Mouse (Mus musculus) brain, embryonic 18.5 days (tissue): ENCODE measurements at regions not wholly inside any gene's neighbourhood (a gene's known extent, or its start where the extent isn't known, plus 50 kb on each side); places are given as distances from the start of the nearest gene placed in this dataset.

Source experiments
- DNase-seq: peaks from one replicate; pipeline ENCODE4 v3.0.0-alpha.2; 2012; ENCODE audit warnings: low read depth, low spot score

DNA sequence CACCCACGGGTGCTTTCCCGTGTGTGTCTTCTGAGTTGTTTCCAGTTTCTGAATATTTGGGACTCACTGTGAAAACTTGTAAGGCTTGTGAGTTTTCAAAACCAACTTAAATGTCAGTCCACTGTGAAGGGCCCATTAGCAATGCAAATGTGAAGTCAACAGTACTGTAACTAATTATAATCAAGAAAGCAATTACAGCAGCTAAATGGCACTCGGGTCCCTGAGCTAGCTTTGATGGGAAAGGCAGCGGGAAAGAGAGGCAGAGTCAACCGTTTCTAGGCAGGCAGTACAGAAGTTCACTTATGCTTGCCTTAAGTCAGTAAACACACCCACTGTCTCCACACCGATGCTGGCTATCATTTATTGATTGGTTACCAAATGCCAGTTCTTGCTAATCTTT is 221.9 kb downstream of the Klf5 start:
- no peak for DNase-seq

DNA sequence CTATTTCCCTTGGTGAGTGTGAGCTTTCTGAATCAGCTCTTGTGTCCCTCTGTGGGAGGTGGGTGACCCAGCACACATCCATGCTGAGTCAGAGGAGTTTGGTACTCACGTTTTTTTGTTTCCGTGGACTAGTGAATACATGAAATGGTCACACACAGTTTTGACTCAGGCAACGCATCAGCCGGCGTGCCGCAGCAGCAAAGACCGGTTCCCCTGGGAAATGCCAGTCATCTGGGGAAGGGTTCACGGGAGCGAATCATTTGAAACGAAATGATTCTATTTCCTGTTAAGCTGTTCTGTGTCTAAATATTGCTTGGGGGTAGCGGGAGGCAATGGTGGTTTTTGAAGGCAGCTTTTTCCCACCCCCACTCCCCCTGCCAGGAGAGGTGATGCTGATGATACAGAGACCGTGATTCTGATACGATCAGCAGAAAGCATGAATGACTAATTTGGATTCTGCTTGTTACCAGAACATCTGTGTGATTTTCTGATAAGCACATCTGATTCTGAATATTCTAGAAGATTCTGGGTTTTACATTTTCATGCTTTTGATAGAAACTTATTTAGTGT is 223.5 kb downstream of the Klf5 start:
- no peak for DNase-seq

DNA sequence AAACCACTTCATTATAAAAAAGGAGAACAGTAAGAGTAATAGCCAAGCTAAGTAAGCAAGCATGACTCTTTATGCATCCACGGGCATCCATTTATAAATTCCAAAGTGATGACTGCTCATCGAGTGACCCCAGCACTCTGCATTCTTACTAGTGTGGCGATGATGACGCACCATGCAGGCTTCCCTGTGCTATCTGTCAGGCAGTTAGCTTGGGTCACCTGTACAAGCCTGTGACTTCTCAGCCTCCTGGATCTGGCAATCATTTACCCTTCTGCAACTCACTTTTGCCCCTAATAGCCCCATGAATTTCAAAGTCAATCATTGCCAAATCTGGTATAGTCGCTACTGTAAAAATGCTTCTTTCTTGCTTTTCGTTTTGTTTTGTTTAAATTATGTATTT is 237.3 kb downstream of the Klf5 start:
- DNase-seq, result no peak

DNA sequence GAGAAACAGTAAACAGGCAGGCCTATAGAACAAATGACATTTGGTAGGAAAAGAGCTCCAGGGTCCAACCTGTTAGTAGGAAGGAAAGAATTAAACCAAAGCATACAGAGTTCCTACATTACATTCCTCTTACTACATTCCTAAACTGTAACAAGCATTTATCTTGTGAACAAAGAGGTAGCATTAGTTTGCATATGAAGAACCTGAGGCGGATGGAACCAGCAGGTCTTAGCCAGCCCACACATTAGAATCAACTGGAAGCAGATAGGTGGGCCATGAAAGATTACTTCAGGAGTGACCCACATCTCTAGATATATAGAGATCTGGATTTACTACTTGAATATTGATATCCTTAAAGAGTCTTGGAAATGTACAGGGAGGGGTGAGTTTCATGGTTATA is 238.8 kb downstream of the Klf5 start:
- DNase-seq, result no peak

DNA sequence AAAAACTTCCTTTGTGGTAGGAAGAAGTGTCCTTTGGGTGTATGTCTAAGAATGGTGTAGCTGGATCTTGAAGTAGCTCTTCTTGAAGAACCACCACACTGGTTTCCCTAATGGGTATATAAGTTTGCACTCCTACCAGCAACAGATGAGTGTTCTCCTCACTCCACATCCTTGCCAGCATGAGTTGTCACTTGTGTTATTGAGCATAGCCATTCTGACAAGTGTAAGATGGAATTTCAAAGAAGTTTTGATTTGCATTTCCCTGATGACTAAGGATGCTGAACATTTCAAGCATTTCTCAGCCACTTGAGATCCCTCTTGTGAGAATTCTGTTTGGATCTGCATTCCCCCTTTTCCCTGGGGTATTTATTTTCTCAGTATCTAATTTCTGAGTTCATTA is 243.2 kb downstream of the Klf5 start:
- DNase-seq, result no peak

DNA sequence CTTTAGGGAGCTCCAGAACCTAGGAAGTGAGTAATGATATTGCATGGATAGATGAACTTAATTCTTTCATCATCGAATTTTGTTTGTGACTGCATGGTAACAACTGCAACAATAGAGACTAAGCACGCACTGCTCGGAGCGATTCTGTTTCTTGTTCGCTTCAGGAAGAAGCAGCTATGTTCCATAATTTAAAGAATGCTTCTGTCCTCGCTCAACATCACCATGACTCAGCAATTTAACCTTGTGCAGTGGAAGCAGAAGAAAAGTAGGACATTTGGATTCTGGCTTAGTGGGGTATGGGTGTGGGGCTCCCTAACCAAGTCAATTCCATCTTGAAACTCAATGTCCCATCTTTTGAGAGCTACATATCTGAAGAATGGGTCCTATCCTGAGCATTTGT is 249.4 kb downstream of the Klf5 start:
- DNase-seq, result no peak

DNA sequence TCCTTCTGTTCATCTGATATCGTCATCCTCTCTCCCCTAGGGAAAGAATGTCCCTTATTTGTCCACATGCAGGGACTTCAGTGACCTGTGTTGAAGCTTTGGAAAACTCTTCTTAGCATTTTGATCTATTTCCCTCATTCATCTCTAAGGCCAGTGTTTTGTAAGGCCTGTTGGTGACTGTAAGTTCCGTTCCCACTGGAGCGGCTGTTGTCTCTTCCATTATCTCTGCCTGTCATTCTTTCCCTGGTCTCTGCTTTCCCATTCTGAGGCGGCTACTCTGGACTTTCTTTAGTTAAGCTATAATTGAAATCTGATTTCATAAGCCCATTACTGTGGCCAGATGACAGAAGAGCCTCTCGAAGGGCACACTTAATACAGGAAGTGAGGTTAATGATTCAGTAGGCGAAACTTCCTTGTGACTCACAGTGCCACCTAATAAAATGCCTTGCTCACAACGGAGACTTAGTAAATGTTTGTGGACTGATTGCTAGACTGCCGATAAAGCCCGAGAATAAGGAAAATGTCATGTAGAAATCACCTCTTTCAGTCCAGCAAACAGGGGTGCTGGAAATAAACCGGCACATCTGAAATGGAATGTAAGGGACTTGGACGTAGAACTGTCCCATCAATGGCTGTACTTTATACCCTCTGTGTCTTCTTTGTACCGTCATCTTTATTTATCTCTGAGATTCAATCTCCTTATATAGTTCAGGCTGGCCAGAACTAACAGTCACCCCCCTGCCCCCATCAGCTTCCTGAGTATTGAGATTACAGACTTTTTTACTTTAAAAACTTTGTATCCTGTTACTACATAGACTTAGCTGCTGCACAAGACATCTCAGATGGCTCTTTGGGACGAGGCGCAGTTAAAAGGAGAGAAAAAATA is 250.1 kb downstream of the Klf5 start:
- no peak for DNase-seq

DNA sequence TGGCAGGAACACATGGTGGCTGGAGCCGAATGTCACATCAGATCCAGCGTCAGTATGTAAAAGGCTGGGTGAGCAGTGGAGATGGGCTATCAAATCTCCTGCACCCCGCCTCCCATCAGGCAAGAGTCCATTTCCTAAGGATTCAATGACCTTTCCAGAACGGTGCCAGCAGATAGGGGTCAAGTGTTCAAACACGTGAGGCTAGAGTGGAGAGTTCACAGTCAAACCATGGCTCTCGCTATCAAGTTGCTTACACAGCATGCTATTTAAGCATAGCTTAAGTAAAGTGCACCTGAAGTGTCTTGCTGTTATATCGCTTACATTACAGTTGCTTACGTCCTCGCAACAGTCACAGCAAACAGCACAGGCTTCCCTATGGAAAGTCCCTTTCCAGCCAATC is 265.5 kb downstream of the Klf5 start:
- no peak for DNase-seq

DNA sequence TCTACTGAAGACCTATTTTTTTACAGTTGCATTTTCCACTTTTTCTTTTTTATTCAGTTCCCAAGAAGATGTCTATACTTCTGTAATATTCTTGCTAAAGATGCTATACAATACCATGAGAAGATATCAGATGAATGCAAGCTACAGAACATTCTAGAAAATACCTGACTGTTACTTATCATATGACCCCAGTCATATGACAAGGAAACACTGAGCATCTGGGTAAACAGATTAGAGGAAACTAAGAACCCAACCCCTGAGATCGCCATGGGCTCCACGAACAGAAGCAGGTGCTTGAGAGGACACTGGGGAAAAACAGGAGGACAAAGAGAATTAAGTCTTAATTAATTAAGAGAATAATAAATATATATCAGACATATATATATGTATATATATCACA is 275.7 kb downstream of the Klf5 start:
- DNase-seq, result no peak

DNA sequence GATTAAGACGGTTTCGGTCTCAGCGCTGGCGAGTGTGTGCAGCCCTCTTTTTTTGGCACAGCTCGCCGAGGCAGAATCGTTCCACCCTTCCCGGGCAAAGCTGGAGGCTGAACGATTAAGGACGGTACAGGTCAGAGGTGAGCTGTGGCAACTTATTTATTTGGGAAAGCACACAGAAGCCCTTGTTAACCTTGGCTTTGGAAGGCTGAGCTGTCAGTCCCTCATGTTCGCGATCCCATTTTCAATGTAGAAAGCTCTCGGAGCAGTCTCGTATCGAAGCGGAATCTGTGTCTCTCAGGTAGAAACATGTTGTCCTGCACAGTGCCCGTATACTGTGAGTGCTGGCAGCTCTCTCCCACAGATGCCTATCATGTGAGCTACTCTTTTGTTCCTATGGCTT is 280.2 kb downstream of the Klf5 start:
- no peak for DNase-seq

DNA sequence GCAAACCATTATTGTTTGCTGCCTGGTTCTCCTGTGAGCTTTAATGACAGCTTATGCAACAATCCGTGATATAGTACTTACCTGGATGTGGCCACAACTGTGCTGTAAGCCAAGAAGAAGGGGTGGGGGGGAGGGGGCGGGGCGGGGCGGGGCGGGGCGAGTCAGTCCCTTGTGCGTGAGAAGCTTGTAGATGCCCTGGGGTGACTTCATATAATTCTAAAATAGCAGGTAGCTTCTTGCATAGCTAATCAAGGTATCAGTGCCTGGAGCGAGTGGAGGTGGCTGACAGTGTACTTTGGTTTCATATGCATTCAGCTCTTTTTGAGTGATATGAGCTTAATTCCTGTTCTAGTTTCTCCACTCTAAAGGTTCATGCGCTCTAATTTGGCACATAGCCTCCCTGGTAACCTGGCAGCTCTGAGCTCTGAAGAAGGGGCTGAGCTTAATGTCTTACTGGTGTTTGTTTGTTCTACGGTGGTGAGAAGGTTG is 280.8 kb downstream of the Klf5 start:
- no peak for DNase-seq

DNA sequence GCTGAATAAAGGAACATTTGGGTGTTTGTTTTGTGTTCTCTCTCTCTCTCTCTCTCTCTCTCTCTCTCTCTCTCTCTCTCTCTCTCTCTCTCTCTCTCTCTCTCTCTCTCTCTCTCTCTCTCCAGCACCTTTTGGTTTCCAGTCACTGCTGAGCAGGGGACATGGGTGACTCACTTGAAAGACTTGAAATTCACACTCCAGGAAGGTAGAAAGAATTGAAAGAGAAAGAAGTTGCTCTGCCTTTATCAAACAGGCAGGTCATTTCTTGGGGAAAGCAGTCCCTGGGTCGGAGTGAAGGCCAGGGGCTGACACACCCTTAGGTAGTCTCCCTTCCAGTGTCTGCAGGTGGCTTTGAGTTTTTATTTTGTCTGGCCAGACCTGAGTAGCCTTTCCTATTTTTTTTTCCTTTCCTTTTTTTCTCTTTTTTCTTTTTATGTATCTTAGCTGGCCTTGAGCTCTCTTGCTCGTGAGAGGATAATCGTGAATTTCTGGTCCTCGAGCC is 281.3 kb downstream of the Klf5 start:
- DNase-seq, result no peak

DNA sequence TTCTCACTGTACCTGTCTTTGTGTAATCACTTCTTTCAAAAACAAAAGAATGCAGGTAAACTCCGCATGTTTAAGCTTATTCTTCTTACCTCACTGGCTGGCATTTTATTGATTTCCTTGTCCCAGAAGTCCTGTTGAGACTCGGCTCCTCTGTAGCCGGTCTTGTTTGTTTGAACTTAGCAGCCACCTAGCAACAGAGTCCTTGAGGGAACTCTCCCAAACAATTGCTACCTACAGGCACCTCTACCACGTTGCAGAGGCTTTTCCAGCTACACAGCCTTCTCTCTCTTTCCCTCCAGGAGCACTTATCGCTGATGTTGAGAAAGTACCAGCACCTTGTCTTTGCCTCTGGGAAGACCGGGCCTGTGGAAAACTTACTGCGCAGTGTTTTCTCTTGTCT is 285.7 kb downstream of the Klf5 start:
- DNase-seq, result no peak

DNA sequence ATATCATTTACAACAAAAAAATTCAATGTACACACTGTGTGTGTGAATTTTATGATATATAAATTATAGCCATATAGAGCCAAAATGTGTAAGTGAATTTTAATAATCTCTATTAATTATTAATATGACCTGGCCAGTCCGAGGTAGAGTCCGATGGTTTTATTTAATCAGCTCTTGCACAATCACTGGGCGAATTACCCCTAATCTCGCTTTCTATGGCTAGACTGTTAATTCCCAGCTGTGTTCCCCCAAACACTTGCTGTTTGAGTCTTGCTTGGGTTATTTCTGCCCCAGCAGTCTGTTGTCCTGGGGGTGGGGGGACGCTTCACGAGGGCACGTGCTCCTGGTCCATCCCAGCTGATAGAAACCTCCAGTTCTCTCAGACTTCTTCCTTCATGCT is 287.5 kb downstream of the Klf5 start:
- DNase-seq, result no peak

DNA sequence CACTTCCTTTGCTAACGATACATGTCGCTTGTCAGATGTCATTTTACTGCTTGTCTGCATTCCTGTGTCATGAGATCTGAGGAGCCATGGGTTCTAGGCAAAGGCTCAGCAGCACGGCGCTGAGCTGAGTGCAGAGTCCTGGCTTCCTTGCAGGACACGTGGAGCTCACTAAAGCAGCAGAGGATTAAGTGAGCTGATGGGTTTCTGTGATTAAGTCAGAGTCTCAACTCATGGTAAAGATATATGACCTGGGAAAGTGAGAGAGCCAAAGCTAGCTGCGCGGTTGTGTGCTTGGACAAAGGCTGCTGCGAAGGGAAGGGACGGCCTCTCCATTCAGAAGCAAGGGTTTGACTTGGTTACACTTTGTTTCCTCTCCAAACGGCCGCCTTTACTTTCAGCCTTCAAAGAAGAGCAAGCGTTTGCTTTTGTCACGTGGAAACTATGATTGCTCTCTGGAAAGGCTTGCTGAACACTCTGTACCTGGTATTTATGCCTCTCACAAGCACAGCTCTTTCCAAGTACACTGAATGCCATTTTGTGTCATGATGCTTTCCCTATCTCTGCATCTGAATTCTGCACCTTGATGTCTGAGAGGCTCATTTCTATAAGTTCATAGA is 292.5 kb downstream of the Klf5 start:
- DNase-seq, result no peak

DNA sequence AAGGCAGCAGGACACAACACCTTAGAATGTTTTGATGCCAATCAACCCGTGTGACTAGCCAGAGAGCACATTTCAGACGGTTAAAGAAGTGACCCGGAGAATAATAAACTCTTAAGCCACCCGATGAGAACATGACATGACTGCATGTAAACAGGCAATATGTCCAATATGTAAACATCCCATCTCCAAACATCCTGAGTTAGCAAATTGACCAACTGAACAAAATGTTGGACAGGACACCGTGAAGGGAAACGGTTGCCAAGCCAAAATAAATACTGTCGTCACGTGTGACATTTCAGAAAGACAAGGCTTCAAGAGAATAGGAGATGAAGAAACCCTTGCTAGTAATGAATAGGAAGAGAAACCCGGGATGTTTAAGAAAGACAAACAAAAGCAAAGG is 294.4 kb downstream of the Klf5 start:
- DNase-seq, result no peak

DNA sequence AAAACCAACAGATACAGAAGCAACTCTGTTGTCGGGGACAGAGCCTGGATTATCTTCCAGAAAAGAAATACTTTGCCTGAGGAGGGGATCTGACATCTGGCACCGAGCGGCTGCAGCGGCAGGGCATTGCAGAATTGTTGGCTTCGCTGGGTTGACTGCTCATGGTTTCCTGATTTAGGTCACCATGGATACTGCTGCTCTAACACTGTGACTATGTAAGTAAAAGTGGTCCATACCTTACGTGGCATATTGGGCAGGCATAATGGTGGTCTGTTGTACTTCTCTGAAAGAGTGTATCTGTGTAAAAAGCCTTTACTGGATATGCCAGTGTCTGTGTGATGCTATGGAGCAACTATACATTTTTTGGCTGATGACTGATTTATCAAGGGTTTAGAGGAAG is 295.4 kb downstream of the Klf5 start:
- no peak for DNase-seq

DNA sequence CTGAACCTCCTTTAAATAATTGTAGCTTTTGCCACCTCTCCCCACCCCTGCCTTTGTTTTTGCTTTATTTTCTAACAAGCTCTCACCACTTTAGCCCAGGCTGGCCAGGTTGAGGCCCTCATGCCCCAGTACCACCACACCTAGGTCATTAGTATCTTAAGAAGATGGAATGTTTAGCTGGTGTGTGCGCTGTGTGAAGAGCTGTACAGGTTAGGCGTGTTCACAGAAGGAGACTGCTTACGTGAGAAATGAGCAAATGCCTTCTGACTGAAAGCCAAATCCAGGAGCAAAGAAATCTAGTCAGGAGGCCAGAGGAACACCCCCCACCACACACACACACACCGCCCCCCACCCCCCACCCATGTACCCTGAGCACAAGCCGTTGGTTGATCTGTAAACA is 303.4 kb downstream of the Klf5 start:
- DNase-seq, result no peak

DNA sequence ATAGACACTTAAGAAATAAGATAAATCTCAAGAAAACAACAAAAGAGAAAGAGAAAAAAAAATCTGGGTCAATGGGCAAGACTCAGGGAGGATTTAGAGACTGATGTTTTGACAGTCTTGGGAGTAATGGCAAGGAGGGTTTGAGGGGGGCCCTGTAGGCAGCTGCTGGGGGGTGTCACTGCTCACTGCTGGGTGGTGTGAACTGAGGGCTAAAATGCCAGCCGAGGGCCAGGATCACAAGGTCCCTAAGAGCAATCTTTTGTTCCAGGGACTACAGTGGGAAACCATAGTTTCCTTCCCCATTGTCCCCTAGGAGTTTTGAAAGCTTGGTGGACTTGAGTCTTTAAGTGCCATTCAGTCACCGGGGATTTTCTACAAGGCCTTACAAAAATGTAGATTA is 304.8 kb downstream of the Klf5 start:
- no peak for DNase-seq

DNA sequence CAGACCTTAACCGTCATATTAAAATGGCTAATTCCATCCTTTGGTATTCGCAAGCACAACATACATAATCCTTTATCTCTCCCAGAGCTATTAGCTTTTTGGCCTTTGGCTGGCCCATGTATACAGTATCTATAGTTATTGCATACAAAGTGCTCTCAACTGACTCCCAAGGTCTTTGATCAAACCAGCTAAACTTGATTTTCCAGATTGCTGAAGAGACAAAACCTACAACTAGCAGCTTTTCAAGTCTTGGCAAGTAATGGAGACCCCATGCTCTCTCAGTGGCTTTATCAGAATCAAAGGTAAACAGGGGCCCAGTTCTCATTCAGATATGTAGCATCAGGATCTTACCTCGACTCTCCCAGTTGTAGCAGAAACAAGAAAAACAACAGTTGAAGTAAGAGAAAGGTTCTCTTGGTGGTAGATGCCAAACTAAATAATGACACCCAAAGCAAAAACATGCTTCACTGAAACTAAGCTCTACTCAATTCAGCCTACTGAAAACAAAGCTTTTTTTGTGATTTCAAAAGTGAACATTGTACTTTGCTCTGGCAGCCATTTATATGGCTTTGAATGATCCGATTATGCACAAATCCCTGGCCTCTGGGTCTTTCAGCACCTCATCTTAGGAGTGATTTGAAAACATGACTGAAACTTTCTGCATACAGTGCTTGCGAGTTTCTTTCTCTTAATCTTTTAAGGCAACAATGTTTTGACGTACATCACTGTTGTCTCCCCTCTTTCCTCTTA is 307.0 kb downstream of the Klf5 start:
- DNase-seq, result no peak

DNA sequence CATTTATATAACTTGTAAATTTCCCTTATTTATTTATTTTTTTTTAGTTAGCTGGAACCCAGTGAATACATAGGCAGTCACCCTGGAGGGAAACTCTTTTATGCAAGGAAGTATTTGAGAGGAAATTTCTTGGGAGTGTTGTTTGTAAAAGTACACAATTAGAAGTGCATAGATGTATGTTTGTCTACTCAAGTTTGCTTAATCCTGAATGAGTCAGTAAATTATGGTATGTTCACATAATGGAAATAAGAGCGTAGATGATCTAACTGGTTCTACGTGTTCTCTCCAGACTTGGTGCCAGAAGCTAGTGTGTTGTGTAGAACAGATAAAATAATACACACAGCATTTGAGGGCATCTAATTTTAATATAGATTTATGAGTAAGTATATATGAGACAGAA is 310.5 kb downstream of the Klf5 start:
- DNase-seq, result no peak

DNA sequence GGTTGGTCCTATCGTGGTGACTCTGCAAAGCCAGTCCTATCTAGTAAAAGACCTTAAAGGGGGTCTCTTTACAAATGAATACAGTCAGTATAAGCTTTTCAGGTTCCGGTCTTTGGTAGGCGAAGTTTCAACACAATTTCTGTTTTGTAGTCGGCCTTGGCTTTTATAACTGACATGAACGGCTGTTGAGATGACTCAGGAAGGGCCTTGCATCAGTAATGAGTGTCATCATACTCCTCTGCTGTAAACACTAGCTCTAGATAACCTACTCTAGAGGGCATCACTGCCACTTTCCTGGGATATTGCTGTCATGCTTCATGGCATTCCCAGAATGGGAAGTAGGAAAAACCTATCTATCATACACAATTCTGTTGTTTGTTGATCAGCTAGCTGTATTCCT is 312.9 kb downstream of the Klf5 start:
- DNase-seq, result no peak
